Comparison of ENCODE assay signal across 17 mouse cellular contexts in genomic region chr19:41690064-41690463, GRCm38 (mm10). TPM values are rescaled to one million over a fixed set of nuclear protein-coding genes. Genes with fewer than 3 reads are reported as not detected.
A peak's percentile ranks its signal among the peaks of the same experiment; 100 is the strongest.
DNase-seq lines count a peak whose midpoint lies in the region; ATAC-seq and TF ChIP-seq lines count a peak whose summit lies in the region.
"Had no signal": no experiment of that assay in that cellular context is flagged by ENCODE, and none has a peak within 500 bp of the region (broad histone marks: within the 10 kb centered on the region; RNA-seq: fewer than 3 reads in every experiment).

No protein-coding gene starts in this region.

- H3K9ac ChIP-seq in hindbrain, postnatal 0 days (replicated peaks; ENCODE audit: low read length) = no peak overlapping the region
- H3K9ac ChIP-seq: liver, postnatal 0 days had no signal

- 16% methylated on average over 10 of the region's 10 CpGs for WGBS in hindbrain, postnatal 0 days

- no peak overlapping the region for H3K4me3 ChIP-seq in hindbrain, postnatal 0 days (ENCODE audit: low read length)

- H3K9me3 ChIP-seq in hindbrain, postnatal 0 days (ENCODE audit: low read length) = no peaks in the 10 kb centered on the region

- peaks cover 36% of the 10 kb centered on the region for H3K4me1 ChIP-seq in hindbrain, postnatal 0 days (ENCODE audit: insufficient read depth, low read length)

- no peak for ATAC-seq in hindbrain, postnatal 0 days
- ATAC-seq: intestine, embryonic 16.5 days; liver, postnatal 0 days had no signal

- H3K4me2 ChIP-seq in hindbrain, postnatal 0 days (ENCODE audit: low read depth, low read length) = no peak overlapping the region

- no peak for TF ChIP-seq CTCF in hindbrain, postnatal 0 days (IDR thresholded peaks at IDR 0.05; ENCODE audit: low read depth)

- H3K36me3 ChIP-seq in hindbrain, postnatal 0 days (ENCODE audit: insufficient read depth, low read length) = no peaks in the 10 kb centered on the region

- intact Hi-C loops in heart, postnatal 25 days (cut with DNase I) = no loop called here

- peak; percentile 45 to 46 for DNase-seq in cerebellum, postnatal 14 days
- DNase-seq in cerebellum, adult 18-20 months = no peak
- DNase-seq in retina, postnatal 1 day = peak; percentile 61
- no peak for DNase-seq in retina, embryonic 14.5 days (ENCODE audit: low spot score)
- peak; percentile 76 for DNase-seq in hindbrain, postnatal 0 days (ENCODE audit: low spot score)
- DNase-seq in thymus, postnatal 4 days = no peak
- no peak for DNase-seq in heart, postnatal 25 days (ENCODE audit: low spot score)
- DNase-seq in thymus, postnatal 0 days (ENCODE audit: low spot score) = no peak
- DNase-seq: cerebellum, adult 9-11 months; heart, adult 18-20 months; kidney, postnatal 10 days; liver, postnatal 0 days; right cerebral cortex, postnatal 14 days; thymus, adult 2 months had no signal

- no peaks in the 10 kb centered on the region for H3K27me3 ChIP-seq in hindbrain, postnatal 0 days (ENCODE audit: insufficient read depth, low read length)

- H3K27ac ChIP-seq in hindbrain, postnatal 0 days = peak overlapping the region; percentile 16; the same call in 1 of the 2 replicates

RNA-seq across cellular contexts. Expression of gene Slit1, which starts 53.4 kb away (rescaled TPM):
- 69.2 and 78.5 TPM in 2 replicates for total RNA-seq in hindbrain, postnatal 0 days (2014; rRNA removed)
- polyA plus RNA-seq in hindbrain, postnatal 0 days (2015; fragmentation: Nextera tagmentation; extraction: Ambion mirVana) = 10.8 and 13.3 TPM in 2 replicates
- under 1 TPM; 0.17 to 0.31 TPM for total RNA-seq in heart, postnatal 25 days (2021)
- 0.17 and 0.29 TPM in 2 replicates for polyA plus RNA-seq in thymus, postnatal 0 days (2015; fragmentation: Nextera tagmentation; extraction: Ambion mirVana)
- total RNA-seq: neutrophil, adult 5-6 weeks had no signal
- polyA plus RNA-seq: heart, postnatal 0 days had no signal

Comparison
In these comparisons a context has a peak if more than half of its experiments do, and no peak if none do; other contexts are left out.
1. DNase-seq: peak in cerebellum, postnatal 14 days (2 of 2), retina, postnatal 1 day (single experiment) and hindbrain, postnatal 0 days (single experiment); none in cerebellum, adult 18-20 months (0 of 2), retina, embryonic 14.5 days (single experiment), thymus, postnatal 4 days (single experiment), heart, postnatal 25 days (single experiment) and thymus, postnatal 0 days (single experiment).
2. RNA of gene Slit1, which starts 53.4 kb away (total RNA-seq): 69.2 to 78.5 TPM in hindbrain, postnatal 0 days; 0.17 to 0.31 TPM in heart, postnatal 25 days; every median in the first group is over 10 times any median in the second.